Mouse (Mus musculus) midbrain, embryonic 16.5 days (tissue): Measurements from ENCODE around the gene Tbxa2r. TPM values are rescaled to one million over a fixed set of nuclear protein-coding genes. Genes with fewer than 3 reads are reported as not detected.

Source experiments
- ATAC-seq: fragments of 200-750 bp; cut with Nextera tagmentation; 2 replicates; pipeline ENCODE4 v1.8.0; 2017; ENCODE audit warnings: moderate TSS enrichment
- H3K27ac ChIP-seq: fragments of 300-500 bp; sonication (generic); 2 replicates; pipeline ENCODE4 v1.5.1; 2014; ENCODE audit warnings: mild to moderate bottlenecking, low read length, mixed read lengths
- H3K27me3 ChIP-seq: fragments of 300-500 bp; sonication (generic); 2 replicates; pipeline ENCODE4 v1.6.1; 2014; ENCODE audit warnings: low read depth, low read length, mixed read lengths; ENCODE audit not compliant: control insufficient read depth, insufficient read depth
- H3K36me3 ChIP-seq: fragments of 300-500 bp; sonication (generic); 2 replicates; pipeline ENCODE4 v1.6.1; 2014; ENCODE audit warnings: mild to moderate bottlenecking, low read length, moderate library complexity, mixed read lengths; ENCODE audit not compliant: control insufficient read depth, insufficient read depth
- H3K4me1 ChIP-seq: fragments of 300-500 bp; sonication (generic); 2 replicates; pipeline ENCODE4 v1.6.1; 2014; ENCODE audit warnings: mild to moderate bottlenecking, low read length, mixed read lengths; ENCODE audit not compliant: control insufficient read depth, insufficient read depth
- H3K4me2 ChIP-seq: fragments of 300-500 bp; sonication (generic); 2 replicates; pipeline ENCODE4 v1.6.1; 2014; ENCODE audit warnings: mild to moderate bottlenecking, low read length, mixed read lengths
- H3K4me3 ChIP-seq: fragments of 300-500 bp; sonication (generic); 2 replicates; pipeline ENCODE4 v1.5.1; 2014; ENCODE audit warnings: low read depth, mild to moderate bottlenecking, low read length, moderate library complexity, mixed read lengths
- H3K9ac ChIP-seq: fragments of 300-500 bp; sonication (generic); 2 replicates; pipeline ENCODE4 v1.6.1; 2014; ENCODE audit warnings: low read depth, low read length, mixed read lengths
- H3K9me3 ChIP-seq: fragments of 300-500 bp; sonication (generic); replicated peaks from 2 replicates; pipeline ENCODE4 v1.6.1; 2014; ENCODE audit warnings: mild to moderate bottlenecking, low read length, mixed read lengths; ENCODE audit not compliant: control insufficient read depth, poor library complexity, severe bottlenecking
- whole genome bisulfite sequencing: fragments of 180-500 bp; shearing (Covaris S2); extraction: QIAGEN DNeasy Blood & Tissue Kit; methylation state at CpG from one replicate; pipeline ENCODE4 v1.1.7; 2014; 5-methylcytosine and 5-hydroxymethylcytosine counted together
- polyA plus RNA-seq: library from polyadenylated mRNA; unstranded; fragments of >200 nt; fragmentation: Nextera tagmentation; extraction: Ambion mirVana; gene quantifications from 2 replicates; pipeline ENCODE4 v1.2.1, GENCODE M21; 2015

Gene Tbxa2r
- polyA plus RNA-seq, 1 experiment from 2014 or later = 4.8 TPM

DNA sequence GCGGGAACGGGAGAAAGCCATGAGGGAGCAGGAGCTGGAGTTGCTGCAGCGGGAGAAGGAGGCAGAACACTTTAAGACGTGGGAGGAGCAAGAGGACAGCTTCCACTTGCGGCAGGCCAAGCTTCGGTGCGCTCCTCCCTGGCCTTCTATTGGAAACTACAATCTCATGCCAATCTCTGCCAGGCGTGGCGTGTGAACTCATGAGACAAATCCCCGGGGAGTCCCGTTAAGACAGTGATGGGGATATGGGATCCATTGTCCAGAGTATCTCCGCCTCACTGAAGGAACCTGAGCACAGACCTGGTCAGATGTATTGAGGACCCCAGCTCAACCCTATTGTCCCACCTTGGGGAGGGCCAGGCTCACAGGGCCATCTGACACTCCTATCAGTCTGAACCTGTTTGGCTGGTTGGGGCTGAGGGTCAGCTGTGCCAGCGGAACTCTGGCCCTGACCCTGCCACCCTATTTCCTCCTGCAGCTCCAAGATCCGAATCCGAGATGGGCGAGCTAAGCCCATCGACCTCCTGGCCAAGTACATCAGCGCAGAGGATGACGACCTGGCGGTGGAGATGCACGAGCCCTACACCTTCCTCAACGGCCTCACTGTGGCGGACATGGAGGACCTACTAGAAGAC lies 5.3 kb upstream of the Tbxa2r start:
- H3K36me3 ChIP-seq = peaks cover 43% of the 10 kb centered on the region
- H3K9me3 ChIP-seq = no peaks in the 10 kb centered on the region
- 93% methylated on average over 23 of the region's 23 CpGs for WGBS
- H3K4me2 ChIP-seq = no peak overlapping the region
- H3K9ac ChIP-seq = no peak overlapping the region
- no peaks in the 10 kb centered on the region for H3K27me3 ChIP-seq
- H3K27ac ChIP-seq = no peak overlapping the region
- H3K4me3 ChIP-seq = no peak overlapping the region
- no peak for ATAC-seq
- H3K4me1 ChIP-seq = peaks cover 21% of the 10 kb centered on the region

DNA sequence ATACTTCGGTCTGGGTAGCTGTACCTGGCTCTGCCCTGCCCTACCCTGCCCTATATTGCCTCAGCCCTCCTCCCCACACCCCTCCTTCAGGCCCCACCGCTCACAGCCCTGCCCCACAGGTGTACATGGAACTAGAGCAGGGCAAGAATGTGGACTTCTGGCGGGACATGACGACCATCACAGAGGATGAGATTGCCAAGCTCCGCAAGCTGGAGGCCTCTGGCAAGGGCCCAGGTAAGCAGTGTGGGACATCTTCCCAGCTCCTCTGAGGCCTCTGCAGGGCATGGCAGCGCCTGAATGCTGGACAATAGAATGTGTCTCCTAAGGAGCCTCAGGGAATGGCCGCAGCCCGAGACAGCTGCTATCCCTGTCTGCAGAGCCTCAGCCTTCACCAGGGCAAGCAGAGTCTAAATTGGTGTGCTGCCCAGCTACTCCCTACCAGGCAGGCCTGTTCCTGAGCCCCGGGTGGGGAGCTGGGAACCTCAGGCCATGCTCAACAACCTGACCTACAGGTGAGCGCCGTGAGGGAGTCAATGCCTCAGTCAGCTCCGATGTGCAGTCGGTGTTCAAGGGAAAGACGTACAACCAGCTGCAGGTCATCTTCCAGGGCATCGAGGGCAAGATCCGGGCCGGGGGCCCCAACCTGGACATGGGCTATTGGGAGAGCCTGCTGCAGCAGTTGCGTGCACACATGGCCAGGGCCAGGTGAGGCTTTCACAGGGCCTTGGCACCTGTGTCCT lies 4.6 kb upstream of the Tbxa2r start:
- H3K4me2 ChIP-seq = no peak overlapping the region
- H3K9ac ChIP-seq = no peak overlapping the region
- H3K4me1 ChIP-seq = peaks cover 20% of the 10 kb centered on the region
- no peak for ATAC-seq
- no peaks in the 10 kb centered on the region for H3K9me3 ChIP-seq
- peaks cover 40% of the 10 kb centered on the region for H3K36me3 ChIP-seq
- H3K27me3 ChIP-seq = no peaks in the 10 kb centered on the region
- H3K27ac ChIP-seq = no peak overlapping the region
- no peak overlapping the region for H3K4me3 ChIP-seq
- WGBS = 95% methylated on average over 18 of the region's 18 CpGs

DNA sequence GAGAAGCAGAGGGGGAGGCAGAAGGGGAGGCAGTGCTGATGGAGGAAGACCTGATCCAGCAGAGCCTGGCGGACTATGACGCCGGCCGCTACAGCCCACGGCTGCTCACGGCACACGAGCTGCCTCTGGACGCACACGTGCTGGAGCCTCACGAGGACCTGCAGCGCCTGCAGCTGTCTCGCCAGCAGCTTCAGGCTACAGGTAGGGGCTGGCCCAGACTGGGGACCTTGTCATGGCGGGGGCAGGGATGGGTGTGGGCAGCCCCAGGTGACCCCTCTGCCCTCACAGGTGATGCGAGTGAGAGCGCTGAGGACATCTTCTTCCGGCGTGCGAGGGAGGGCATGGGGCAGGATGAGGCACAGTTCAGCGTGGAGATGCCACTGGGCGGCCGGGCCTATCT lies 3.4 kb upstream of the Tbxa2r start:
- 96% methylated on average over 21 of the region's 21 CpGs for WGBS
- Histone ChIP-seq H3K4me1 (peaks cover 9% of the 10 kb centered on the region), H3K9ac (no peak overlapping the region), H3K27me3 (no peaks in the 10 kb centered on the region), H3K36me3 (peaks cover 40% of the 10 kb centered on the region), H3K27ac (no peak overlapping the region), H3K4me3 (no peak overlapping the region), H3K4me2 (no peak overlapping the region), H3K9me3 (no peaks in the 10 kb centered on the region)
- ATAC-seq = no peak

DNA sequence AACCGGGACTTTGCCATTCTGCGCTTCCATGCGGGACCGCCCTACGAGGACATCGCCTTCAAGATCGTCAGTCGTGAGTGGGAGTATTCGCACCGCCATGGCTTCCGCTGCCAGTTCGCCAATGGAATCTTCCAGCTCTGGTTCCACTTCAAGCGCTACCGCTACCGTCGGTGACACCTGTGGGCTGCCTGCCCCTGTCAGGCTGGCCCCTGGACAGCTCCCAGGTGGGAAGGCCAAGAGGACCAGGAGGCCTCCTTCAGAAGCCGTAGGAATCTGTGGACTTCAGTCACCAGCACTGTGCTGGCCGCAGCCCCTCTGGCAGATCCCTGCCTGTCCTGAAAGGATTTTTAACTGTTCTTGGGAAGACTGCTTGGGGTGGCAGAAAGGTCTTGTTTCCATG lies 2.8 kb upstream of the Tbxa2r start:
- Histone ChIP-seq H3K27me3 (no peaks in the 10 kb centered on the region), H3K4me2 (no peak overlapping the region), H3K4me3 (no peak overlapping the region), H3K4me1 (peaks cover 9% of the 10 kb centered on the region), H3K27ac (no peak overlapping the region), H3K9ac (no peak overlapping the region), H3K36me3 (peaks cover 40% of the 10 kb centered on the region), H3K9me3 (no peaks in the 10 kb centered on the region)
- 94% methylated on average over 18 of the region's 18 CpGs for WGBS
- no peak for ATAC-seq

DNA sequence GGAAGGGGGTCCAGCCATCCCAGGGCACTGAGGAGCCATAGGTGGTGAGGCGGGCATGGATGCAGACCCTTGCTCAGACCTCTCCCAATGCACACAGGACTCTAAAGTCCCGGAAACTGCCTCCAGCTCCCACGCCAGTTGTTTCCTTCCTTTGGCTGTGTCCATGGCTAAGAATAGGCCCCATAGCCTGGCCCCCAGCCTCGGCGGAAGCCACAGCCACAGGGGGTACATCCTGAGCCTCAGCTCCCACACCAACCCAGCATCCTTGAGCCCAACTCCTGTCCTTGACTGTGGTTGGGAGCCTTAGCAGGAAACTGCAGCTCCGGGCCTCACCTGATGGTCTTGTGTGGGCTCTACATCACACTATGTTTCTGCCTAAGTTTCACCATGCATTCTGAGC lies 1.7 kb upstream of the Tbxa2r start:
- Histone ChIP-seq H3K9ac (no peak overlapping the region), H3K4me1 (peaks cover 5% of the 10 kb centered on the region), H3K9me3 (no peaks in the 10 kb centered on the region), H3K4me2 (no peak overlapping the region), H3K27me3 (peaks cover 3% of the 10 kb centered on the region; the same call in 1 of the 2 replicates), H3K36me3 (peaks cover 40% of the 10 kb centered on the region), H3K27ac (no peak overlapping the region), H3K4me3 (no peak overlapping the region)
- WGBS = 92% methylated on average over 6 of the region's 6 CpGs
- ATAC-seq = no peak

DNA sequence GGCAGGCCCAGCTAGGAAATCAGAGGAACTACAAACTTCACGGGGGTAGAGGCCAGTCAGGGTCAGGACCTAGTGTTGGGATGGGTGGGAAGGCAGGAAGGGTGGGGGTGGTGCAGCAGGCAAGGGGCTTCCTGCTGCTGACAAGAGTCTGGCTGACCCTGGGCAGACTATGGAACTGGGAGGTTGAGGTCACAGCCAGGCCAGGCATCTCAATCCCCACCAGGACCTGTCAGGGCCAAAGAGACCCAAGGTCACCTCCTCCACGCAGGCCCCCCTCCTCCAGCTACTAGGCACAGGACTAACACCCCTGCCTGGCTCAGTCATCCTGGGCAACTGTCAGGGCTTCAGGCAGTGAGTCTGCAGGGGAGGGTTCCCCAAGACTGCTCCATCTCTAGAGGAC lies 572 bp upstream of the Tbxa2r start:
- Histone ChIP-seq H3K4me3 (no peak overlapping the region), H3K9ac (no peak overlapping the region), H3K4me1 (no peaks in the 10 kb centered on the region), H3K9me3 (no peaks in the 10 kb centered on the region), H3K4me2 (no peak overlapping the region), H3K27ac (no peak overlapping the region), H3K36me3 (peaks cover 35% of the 10 kb centered on the region), H3K27me3 (peaks cover 11% of the 10 kb centered on the region)
- 77% methylated on average over 2 of the region's 2 CpGs for WGBS
- no peak for ATAC-seq

DNA sequence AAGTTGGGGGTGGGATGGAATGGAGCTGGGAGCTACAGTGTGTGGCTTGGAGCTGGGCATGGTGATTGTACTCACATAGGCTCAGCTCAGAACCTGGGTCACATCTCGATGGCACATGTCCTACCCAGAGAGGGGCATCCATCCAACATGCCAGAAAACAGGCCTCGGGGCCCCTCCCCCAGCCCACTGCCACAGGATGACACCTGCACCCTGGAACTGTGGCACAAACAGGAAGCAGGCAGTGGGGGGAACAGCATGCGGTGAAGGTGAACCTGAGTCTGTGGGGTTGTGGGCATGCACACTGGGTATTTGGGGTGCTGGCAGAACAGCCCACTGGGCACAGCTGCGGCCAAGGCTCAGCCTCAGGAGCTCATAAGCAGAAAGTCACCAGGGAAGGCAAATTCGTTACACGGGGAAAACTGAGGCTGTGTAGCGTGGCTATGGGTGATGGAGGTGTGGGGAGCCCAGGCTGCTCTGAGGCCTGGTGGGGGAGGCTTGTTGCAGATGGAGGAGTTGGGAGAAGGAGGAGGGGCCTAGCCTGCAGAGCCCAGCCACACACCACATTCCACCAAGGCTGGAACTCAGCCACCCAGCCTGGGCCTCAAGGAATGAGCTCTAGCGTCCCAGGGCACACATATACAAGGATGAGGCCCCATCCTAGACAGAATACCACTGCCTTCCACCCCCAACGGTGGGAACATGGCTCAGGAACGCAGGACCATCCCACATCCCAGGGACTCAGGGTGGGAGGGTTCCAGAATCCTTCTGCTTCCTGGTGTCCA lies 854 bp downstream of the Tbxa2r start:
- Histone ChIP-seq H3K27ac (no peak overlapping the region), H3K36me3 (peaks cover 21% of the 10 kb centered on the region), H3K27me3 (peaks cover 18% of the 10 kb centered on the region), H3K4me1 (no peaks in the 10 kb centered on the region), H3K9ac (0 out of 2 replicates have a peak overlapping the region, but pooled peaks have one; percentile 20), H3K4me2 (no peak overlapping the region), H3K9me3 (no peaks in the 10 kb centered on the region), H3K4me3 (no peak overlapping the region)
- WGBS = 77% methylated on average over 10 of the region's 10 CpGs
- no peak for ATAC-seq

DNA sequence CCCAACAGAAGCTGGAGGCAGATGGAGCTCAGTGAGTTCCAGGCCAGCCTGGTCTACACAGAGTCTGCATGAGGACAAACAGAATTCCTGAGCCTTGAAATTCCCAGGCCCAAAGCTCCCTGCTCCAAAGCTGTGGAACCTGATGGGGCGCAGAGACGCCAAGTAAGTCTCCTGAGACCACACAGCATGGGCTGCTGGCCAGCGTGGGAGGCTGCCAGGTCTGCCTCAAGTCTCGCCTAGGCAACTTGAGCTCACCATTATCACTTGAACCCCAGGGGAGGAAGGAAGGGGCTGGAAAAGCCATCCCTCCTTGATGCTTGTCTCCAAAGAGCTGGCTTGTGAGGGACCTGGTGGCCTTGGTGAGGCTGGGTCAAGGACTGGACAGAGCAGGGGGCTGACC lies 1.5 kb downstream of the Tbxa2r start:
- Histone ChIP-seq H3K4me2 (no peak overlapping the region), H3K27ac (no peak overlapping the region)
- WGBS = 63% methylated on average over 4 of the region's 4 CpGs

DNA sequence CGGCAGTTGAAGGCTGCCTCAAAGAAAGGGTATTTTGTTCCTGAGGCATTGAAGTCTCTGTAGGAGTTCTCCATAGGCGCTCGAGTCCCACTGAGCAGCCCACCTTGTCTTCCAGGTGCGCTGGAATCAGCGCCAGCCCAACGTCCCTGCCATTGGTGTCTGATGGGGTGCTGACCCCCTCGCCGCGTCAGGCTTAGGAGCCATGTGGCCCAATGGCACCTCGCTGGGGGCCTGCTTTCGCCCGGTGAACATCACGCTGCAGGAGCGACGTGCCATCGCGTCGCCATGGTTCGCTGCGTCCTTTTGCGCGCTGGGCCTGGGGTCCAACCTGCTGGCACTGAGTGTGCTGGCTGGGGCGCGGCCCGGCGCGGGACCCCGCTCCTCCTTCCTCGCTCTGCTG lies 3.7 kb downstream of the Tbxa2r start:
- peaks cover 18% of the 10 kb centered on the region for H3K27me3 ChIP-seq
- H3K36me3 ChIP-seq = no peaks in the 10 kb centered on the region
- WGBS = 12% methylated on average over 27 of the region's 29 CpGs
- no peaks in the 10 kb centered on the region for H3K9me3 ChIP-seq
- H3K4me2 ChIP-seq = no peak overlapping the region
- no peak overlapping the region for H3K4me3 ChIP-seq
- H3K27ac ChIP-seq = no peak overlapping the region
- ATAC-seq = no peak
- no peaks in the 10 kb centered on the region for H3K4me1 ChIP-seq
- no peak overlapping the region for H3K9ac ChIP-seq

More for the DNA sequence above, 1.5 kb downstream of the Tbxa2r start:
- peaks cover 18% of the 10 kb centered on the region for H3K27me3 ChIP-seq
- H3K4me1 ChIP-seq = no peaks in the 10 kb centered on the region
- ATAC-seq = no peak
- H3K36me3 ChIP-seq = peaks cover 16% of the 10 kb centered on the region
- H3K9me3 ChIP-seq = no peaks in the 10 kb centered on the region
- H3K9ac ChIP-seq = no peak overlapping the region
- H3K4me3 ChIP-seq = no peak overlapping the region
